Mouse (Mus musculus): Measurements from ENCODE around the gene Nsf.

DNA sequence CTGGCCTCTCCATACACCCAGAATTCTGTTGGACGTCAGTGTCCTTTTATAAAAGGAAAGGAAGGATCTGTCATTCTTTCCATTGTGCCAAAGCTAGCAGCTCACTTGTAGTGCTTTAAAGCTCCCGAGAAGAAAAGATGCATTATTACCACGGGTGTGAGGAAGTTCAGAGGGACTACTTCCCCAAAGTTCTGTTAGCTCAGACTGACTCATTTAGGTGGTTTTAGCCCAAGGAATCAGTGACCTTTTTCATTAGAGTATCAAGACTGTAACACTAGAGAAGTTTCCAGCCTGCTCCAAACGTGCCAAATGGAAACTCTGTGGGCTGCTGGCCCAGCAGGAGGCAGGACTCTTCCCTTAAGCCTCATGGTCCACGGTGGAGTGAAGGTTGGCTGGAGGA, 30.2 kb upstream of the Nsf start:
- no peak for TF ChIP-seq CHD2 (IDR thresholded peaks at IDR 0.05; ENCODE audit: low read depth, low read length)
- no peak for TF ChIP-seq ZNF384 (IDR thresholded peaks at IDR 0.05; ENCODE audit: low read depth, low read length)
- TF ChIP-seq MAFK (IDR thresholded peaks at IDR 0.05; ENCODE audit: insufficient read depth, low read depth, low read length), result no peak
- no peak for TF ChIP-seq ZC3H11A (IDR thresholded peaks at IDR 0.05; ENCODE audit: borderline replicate concordance, low read depth, low read length)
- TF ChIP-seq HCFC1 (IDR thresholded peaks at IDR 0.05; ENCODE audit: borderline replicate concordance, insufficient read depth, low read length), result no peak
